Mouse (Mus musculus): ENCODE measurements around the gene Dnajc12. TPM values are rescaled to one million over a fixed set of nuclear protein-coding genes. Genes with fewer than 3 reads are reported as not detected.
A peak's percentile ranks its signal among the peaks of the same experiment; 100 is the strongest.
"Not testable (repeated sequence)": the region's sequence is repeated elsewhere in the genome, so short reads cannot be mapped to it uniquely, and the experiment has no call there.

Dnajc12 gene
- polyA plus RNA-seq, 1 experiment, result 1.9 TPM

DNA sequence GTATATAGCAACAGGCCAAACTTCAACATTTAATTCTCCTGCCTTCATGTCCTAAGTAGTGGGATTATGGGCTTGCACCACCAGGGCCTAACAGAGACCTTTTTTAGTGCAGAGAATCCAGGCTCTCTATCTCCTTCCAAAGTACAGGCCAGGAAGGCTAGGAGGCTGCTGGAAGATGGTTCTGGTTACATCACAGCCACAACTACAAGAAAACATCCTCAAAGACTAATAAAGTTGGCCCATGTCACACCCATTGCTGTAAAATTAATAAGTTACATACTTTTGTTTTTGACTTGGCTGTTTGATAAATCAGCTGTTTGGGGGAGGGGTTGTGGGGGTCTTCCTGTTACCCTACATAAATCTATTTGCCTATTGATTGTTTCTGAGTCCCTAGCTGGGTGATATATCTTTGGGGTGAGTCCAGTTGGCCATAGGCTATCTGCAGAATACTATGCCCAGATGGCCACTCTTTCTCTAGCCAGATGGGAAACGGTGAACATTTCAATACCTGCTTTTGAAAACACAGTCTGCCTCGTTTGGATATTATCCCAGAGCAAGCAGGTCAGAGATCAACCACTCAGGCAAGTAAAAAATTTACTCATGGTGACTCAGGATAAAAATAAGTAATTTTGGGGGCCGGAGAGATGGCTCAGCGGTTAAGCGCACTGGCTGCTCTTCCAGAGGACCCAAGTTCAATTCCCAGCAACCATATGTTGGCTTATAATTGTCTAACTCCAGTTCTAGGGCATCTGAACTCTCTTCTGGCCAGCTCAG lies 20.7 kb downstream of the Dnajc12 start:
- no peaks in the 10 kb centered on the region for H3K4me1 ChIP-seq (ENCODE audit: control insufficient read depth, insufficient read depth, low read length)
- 85% methylated on average over 5 of the region's 5 CpGs for WGBS
- no peak for TF ChIP-seq CTCF (IDR thresholded peaks at IDR 0.05; ENCODE audit: control insufficient read depth, insufficient read depth, low read length)
- TF ChIP-seq POLR2A (IDR thresholded peaks at IDR 0.05; ENCODE audit: borderline replicate concordance, control insufficient read depth, low read depth, low read length), result no peak
- H3K27ac ChIP-seq (ENCODE audit: control insufficient read depth, insufficient read depth, low read depth, low read length, poor library complexity), result no peak overlapping the region
- no peak overlapping the region for H3K4me3 ChIP-seq (replicated peaks; ENCODE audit: control insufficient read depth, low read depth, low read length)

DNA sequence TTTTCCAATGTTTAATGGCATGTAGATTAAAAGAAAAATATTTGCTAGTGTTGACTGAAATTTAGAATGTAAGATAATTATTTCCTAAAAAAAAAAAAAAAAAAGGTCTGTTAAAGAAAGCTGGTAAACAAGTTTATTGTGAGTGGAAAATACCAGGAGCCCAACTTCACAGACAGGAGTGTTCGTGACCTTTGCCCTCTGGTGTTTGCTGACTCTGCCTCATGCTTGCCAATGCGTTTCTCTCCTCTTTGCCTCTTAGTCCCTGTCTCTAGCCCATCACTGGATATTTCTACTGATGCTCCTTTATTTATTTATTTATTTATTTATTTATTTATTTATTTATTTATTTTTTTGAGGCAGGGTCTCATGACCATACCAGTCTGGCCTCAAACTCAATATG lies 21.4 kb downstream of the Dnajc12 start:
- WGBS, result 80% methylated on average over 2 of the region's 2 CpGs
- H3K4me1 ChIP-seq (ENCODE audit: control insufficient read depth, insufficient read depth, low read length), result no peaks in the 10 kb centered on the region
- TF ChIP-seq CTCF (IDR thresholded peaks at IDR 0.05; ENCODE audit: control insufficient read depth, insufficient read depth, low read length) (no peak), POLR2A (IDR thresholded peaks at IDR 0.05; ENCODE audit: borderline replicate concordance, control insufficient read depth, low read depth, low read length) (no peak)
- no peak overlapping the region for H3K4me3 ChIP-seq (replicated peaks; ENCODE audit: control insufficient read depth, low read depth, low read length)
- H3K27ac ChIP-seq (ENCODE audit: control insufficient read depth, insufficient read depth, low read depth, low read length, poor library complexity), result no peak overlapping the region

DNA sequence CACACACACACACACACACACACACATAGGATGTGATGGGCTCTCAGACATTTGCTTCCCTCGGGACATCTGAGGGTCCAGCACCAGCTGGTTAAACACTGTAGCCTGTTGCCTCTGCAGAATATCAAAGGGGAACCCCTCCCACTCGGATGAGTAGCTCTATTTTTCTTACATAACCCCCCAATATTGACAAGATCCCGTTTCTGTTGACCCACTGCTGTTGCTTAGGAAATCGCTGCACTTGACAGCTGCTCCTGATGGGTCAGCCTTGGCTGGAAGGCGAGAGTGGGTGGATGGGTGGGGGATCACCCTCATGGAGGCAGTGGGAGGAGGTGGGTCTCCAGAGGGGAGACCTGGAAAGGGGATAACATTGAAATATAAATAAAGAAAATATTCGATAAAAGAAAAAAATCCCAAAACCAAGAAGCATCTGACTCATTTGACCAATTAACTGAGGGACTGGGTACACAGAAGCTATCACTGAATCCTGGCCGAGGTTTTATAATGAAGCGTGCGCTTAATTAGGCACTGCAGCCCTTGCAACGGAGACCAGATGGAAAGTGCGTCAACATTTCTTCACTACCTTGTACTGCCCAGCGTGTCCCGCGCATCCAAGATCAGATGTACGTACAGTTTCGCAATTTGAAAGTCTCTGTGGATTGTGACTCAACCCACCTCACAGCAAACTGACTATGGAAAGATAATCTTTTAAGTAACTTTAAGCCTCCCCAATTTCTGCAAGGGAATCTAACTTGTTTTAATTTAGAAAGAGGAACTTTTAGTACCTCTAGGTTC lies 28.1 kb downstream of the Dnajc12 start:
- H3K4me1 ChIP-seq (ENCODE audit: control insufficient read depth, insufficient read depth, low read length), result peaks cover 1% of the 10 kb centered on the region
- peak overlapping the region; percentile 28 for H3K4me3 ChIP-seq (replicated peaks; ENCODE audit: control insufficient read depth, low read depth, low read length)
- WGBS, result 42% methylated on average over 16 of the region's 16 CpGs
- TF ChIP-seq CTCF (IDR thresholded peaks at IDR 0.05; ENCODE audit: control insufficient read depth, insufficient read depth, low read length), result no peak
- TF ChIP-seq POLR2A (IDR thresholded peaks at IDR 0.05; ENCODE audit: borderline replicate concordance, control insufficient read depth, low read depth, low read length), result no peak
- no peak overlapping the region for H3K27ac ChIP-seq (ENCODE audit: control insufficient read depth, insufficient read depth, low read depth, low read length, poor library complexity)

DNA sequence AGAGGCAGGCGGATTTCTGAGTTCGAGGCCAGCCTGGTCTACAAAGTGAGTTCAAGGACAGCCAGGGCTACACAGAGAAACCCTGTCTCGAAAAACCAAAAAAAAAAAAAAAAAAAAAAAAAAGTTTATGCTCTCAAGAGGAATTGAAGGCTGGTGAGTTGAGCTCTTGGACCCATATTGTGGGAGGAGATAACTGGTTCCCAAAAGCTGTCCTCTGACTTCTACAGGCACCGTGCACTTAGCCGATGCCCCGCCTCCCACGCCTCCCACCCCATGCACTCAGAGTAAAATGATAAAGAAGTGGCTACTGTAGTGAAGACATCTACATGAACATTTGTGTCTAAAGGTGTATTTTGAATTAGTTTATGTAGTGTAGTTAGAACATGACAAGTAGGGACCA lies 29.4 kb downstream of the Dnajc12 start:
- not testable (repeated sequence) for H3K4me3 ChIP-seq (replicated peaks; ENCODE audit: control insufficient read depth, low read depth, low read length); H3K27ac ChIP-seq (ENCODE audit: control insufficient read depth, insufficient read depth, low read depth, low read length, poor library complexity); H3K4me1 ChIP-seq (ENCODE audit: control insufficient read depth, insufficient read depth, low read length)
- 71% methylated on average over 6 of the region's 7 CpGs for WGBS

DNA sequence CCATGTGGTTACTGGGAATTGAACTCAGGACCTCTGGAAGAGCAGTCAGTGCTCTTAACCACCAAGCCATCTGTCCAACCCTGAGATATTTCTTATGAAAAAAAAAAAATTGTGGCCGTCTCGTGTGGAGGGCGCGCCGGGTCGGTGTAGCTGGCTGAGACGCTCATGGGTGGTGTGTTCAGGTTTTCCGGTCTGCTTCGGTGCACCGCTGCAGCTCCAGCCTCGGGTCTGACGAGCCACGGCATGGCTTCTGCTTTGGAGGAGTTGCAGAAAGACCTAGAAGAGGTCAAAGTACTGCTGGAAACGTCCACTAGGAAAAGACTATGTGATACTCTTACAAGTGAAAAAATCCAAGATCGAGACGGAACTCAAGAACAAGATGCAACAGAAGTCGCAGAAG lies 30.5 kb downstream of the Dnajc12 start:
- Histone ChIP-seq H3K4me1 (ENCODE audit: control insufficient read depth, insufficient read depth, low read length) (peaks cover 1% of the 10 kb centered on the region), H3K4me3 (replicated peaks; ENCODE audit: control insufficient read depth, low read depth, low read length) (no peak overlapping the region), H3K27ac (ENCODE audit: control insufficient read depth, insufficient read depth, low read depth, low read length, poor library complexity) (no peak overlapping the region)
- WGBS, result 86% methylated on average over 17 of the region's 17 CpGs
- TF ChIP-seq CTCF (IDR thresholded peaks at IDR 0.05; ENCODE audit: control insufficient read depth, insufficient read depth, low read length) (no peak), POLR2A (IDR thresholded peaks at IDR 0.05; ENCODE audit: borderline replicate concordance, control insufficient read depth, low read depth, low read length) (no peak)

DNA sequence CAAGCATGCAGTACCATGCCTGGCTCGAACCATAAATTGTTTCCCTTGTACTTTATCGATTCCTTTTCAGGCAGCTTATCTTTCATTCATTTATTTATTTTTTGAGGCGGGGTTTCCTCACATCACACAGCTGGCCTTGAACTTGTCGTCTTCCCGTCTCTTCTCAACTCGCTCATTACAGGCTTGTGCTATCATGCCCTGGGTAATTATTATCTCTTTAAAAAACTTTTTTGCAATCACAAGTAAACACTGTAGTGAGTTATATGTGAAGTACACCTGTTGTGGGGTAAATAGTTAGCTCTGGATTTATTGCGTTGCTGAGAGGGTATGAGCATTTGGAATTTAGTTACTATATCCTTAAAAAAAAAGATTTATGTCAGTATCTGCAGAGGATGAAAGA lies 33.0 kb downstream of the Dnajc12 start:
- TF ChIP-seq CTCF (IDR thresholded peaks at IDR 0.05; ENCODE audit: control insufficient read depth, insufficient read depth, low read length) (no peak), POLR2A (IDR thresholded peaks at IDR 0.05; ENCODE audit: borderline replicate concordance, control insufficient read depth, low read depth, low read length) (no peak)
- H3K4me3 ChIP-seq (replicated peaks; ENCODE audit: control insufficient read depth, low read depth, low read length), result no peak overlapping the region
- WGBS, result 65% methylated on average over 7 of the region's 7 CpGs
- peaks cover 1% of the 10 kb centered on the region for H3K4me1 ChIP-seq (ENCODE audit: control insufficient read depth, insufficient read depth, low read length)
- H3K27ac ChIP-seq (ENCODE audit: control insufficient read depth, insufficient read depth, low read depth, low read length, poor library complexity), result no peak overlapping the region

DNA sequence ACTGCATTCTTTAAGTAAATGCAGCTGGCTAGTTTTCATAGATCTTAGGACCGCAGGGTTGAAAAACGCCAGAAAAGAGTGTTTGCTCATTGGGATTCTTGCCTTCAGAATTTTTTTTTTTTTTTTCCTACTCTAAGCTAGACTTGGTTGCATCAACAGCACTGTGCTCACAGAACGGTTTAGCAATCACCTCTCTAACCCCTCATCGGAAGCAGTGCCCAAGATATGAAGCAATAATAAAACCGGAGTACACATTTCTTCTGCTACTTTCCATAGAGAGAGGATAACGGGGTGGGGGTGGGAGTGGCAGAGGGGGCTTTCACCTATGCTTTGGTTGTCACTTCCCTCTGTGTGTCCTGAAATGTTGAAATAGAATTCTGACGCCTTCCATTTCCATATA lies 33.6 kb downstream of the Dnajc12 start:
- H3K27ac ChIP-seq (ENCODE audit: control insufficient read depth, insufficient read depth, low read depth, low read length, poor library complexity), result no peak overlapping the region
- 33% methylated on average over 7 of the region's 7 CpGs for WGBS
- H3K4me3 ChIP-seq (replicated peaks; ENCODE audit: control insufficient read depth, low read depth, low read length), result no peak overlapping the region
- H3K4me1 ChIP-seq (ENCODE audit: control insufficient read depth, insufficient read depth, low read length), result no peaks in the 10 kb centered on the region; the same call in 1 of the 2 replicates
- no peak for TF ChIP-seq CTCF (IDR thresholded peaks at IDR 0.05; ENCODE audit: control insufficient read depth, insufficient read depth, low read length)
- no peak for TF ChIP-seq POLR2A (IDR thresholded peaks at IDR 0.05; ENCODE audit: borderline replicate concordance, control insufficient read depth, low read depth, low read length)

DNA sequence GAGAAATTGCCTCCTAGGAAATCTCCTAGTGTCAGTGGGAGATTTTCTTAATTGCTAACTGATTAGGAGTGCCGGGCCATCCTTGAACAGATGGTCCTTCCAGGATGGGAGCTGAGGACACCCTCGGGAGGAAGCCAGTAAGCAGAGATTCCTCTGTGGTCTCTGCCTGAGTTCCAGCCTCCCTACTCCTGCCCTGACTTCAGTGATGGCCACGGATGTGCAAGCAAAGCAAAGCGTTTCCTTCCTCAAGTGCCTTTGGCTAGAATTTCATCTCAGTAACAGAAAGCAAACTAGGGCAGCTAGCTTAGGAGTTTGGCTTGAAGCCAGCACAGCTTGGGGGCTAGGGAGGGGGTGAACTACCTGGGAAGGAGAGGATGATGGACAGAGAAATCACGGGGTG lies 34.8 kb downstream of the Dnajc12 start:
- H3K4me1 ChIP-seq (ENCODE audit: control insufficient read depth, insufficient read depth, low read length), result no peaks in the 10 kb centered on the region
- H3K27ac ChIP-seq (ENCODE audit: control insufficient read depth, insufficient read depth, low read depth, low read length, poor library complexity), result no peak overlapping the region
- TF ChIP-seq POLR2A (IDR thresholded peaks at IDR 0.05; ENCODE audit: borderline replicate concordance, control insufficient read depth, low read depth, low read length), result no peak
- TF ChIP-seq CTCF (IDR thresholded peaks at IDR 0.05; ENCODE audit: control insufficient read depth, insufficient read depth, low read length), result no peak
- WGBS, result 17% methylated on average over 5 of the region's 5 CpGs
- no peak overlapping the region for H3K4me3 ChIP-seq (replicated peaks; ENCODE audit: control insufficient read depth, low read depth, low read length)
